Mouse (Mus musculus): ENCODE results near the gene Il10.

The Il10 gene

DNA sequence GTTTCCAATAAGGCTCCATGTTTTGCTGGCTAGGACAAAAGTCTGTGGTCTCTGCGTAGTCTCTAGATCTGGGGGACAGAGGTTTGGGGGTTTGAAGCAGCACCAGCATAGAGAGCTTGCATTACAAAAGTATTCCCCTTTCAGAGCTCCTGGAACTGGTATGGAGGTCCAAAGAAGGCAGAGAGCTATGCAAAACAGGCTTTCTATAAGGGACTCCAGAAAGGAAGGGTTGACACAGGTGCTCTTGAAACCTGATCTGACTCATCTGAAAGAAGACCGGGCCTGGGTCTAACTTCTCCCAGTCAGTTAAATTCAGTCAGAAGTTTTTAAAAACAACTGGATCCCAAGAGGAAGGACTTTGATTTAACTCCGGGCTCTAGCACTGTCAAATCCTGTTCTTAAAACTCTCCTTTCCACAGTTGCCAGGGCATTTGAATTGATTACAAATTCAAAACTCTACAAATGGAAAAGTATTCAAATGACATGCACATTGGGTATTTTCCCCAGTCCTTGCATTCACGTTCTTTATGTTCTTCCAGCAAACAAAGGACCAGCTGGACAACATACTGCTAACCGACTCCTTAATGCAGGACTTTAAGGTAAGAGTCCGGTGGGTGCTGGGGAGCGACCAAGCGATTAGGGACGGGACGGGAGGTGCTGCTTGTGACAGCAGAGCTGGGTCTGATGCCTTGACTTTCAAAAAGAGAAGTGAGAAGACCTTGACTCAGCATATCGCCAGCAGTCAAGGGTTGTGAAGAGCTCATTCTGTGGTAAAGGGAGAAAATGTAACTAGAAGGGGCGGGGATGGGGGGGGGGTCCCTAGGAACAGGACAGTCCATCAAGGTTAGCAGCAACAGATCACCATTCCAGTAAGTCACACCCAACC, 1.0 kb downstream of the Il10 start:
- WGBS = 61% methylated on average over 12 of the region's 12 CpGs

GRCm38 (mm10) chr1:131021438-131021837, 1.8 kb downstream of the Il10 start:
- WGBS = 84% methylated on average over 9 of the region's 9 CpGs

- 83% methylated on average over 11 of the region's 11 CpGs for WGBS
Observed at GRCm38 (mm10) chr1:131021900-131022590, 2.4 kb downstream of the Il10 start.

- 79% methylated on average over 5 of the region's 5 CpGs for WGBS
Observed at GRCm38 (mm10) chr1:131022591-131023249, 3.1 kb downstream of the Il10 start.

- 90% methylated on average over 4 of the region's 4 CpGs for WGBS
Observed at GRCm38 (mm10) chr1:131023250-131023858, 3.7 kb downstream of the Il10 start.

- WGBS = 82% methylated on average over 8 of the region's 8 CpGs
Observed at GRCm38 (mm10) chr1:131024900-131025842, 5.5 kb downstream of the Il10 start.

DNA sequence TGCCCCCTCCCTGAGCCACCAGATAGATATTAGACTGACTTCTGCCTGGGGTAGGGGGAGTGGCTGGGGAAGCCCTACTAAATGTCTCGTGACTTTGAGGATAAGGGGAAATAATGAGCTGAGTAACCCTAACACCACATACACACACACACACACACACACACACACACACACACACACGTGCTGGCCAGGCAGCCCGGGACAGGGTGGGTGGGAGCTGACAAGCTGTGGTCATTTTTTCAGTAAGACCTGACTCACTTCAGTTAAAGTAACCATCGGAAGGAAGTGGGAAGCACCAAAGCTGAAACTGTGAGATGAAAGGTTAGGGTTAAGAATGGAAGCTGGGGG, 6.2 kb downstream of the Il10 start:
- WGBS = 61% methylated on average over 4 of the region's 4 CpGs

- WGBS = 92% methylated on average over 3 of the region's 3 CpGs
Observed at GRCm38 (mm10) chr1:131029215-131029614, 9.6 kb downstream of the Il10 start.

DNA sequence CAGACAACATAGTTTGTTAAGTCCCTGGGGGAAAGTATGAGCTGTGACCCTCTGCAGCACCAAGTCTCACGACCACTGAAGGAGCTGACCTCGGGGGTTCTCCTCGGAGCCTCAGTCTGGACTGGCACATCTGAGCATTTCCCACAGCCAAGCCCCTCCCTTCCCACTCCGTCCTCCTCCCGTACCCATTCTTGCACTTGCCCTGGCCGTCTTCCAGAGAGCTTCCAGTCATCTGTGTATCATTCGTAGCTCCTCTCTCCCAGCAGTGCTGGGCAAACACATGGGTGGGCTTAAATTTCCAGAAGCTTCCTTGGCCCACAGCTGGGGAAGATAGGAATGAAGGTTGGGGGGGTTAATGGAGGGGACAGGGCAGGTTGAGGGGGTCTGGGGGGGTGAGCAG, 10.6 kb downstream of the Il10 start:
- WGBS = 36% methylated on average over 7 of the region's 7 CpGs

DNA sequence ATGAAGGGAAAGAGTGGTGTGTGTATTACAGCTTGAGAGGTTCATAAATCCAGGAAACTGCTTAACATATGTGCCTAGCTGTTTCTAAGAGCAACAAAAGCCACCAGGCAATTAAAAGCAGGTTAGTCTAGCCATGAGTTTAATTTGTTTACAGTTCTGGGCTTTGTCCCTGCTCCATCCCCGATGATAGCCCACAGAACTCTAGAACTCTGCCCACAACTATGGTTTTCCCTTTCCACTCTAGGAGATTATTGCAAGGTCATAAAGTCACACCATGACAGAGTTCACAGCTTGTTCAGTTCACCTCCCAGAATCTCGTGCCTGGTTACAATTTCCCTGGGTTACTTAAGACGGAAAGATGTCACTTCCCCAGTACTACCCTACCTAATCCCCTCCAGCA, 11.6 kb downstream of the Il10 start:
- 77% methylated on average over 3 of the region's 3 CpGs for WGBS

GRCm38 (mm10) chr1:131038001-131038400, 18.4 kb downstream of the Il10 start:
- 95% methylated on average over 5 of the region's 5 CpGs for WGBS

- WGBS = 89% methylated on average over 10 of the region's 10 CpGs
Observed at GRCm38 (mm10) chr1:131038415-131039017, 18.9 kb downstream of the Il10 start.

GRCm38 (mm10) chr1:131039479-131039878, 19.8 kb downstream of the Il10 start:
- WGBS = 97% methylated on average over 5 of the region's 5 CpGs

- 78% methylated on average over 2 of the region's 2 CpGs for WGBS
Observed at GRCm38 (mm10) chr1:131042263-131042662, 22.6 kb downstream of the Il10 start.

DNA sequence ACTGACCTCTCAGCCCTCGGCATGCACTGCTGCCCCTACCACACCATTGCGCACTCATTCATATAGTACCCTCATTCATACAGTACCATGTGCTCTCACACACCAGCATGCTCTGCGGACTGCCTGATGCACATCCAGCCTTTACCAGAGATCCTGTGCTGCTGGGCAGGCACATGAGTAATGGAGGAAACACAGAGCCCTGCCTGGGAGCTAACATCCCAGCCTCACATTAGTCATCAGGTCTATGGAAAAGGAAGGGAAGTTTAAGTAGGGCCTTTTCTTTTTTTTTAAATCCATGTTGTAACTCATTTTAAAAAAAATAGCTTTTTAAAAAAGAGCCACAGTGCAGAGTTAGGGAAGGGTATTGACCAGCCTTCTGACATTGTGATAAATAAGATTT, 23.1 kb downstream of the Il10 start:
- 96% methylated on average over 3 of the region's 3 CpGs for WGBS

GRCm38 (mm10) chr1:131043636-131044035, 24.0 kb downstream of the Il10 start:
- WGBS = 95% methylated on average over 4 of the region's 4 CpGs

- WGBS = 92% methylated on average over 2 of the region's 2 CpGs
Observed at GRCm38 (mm10) chr1:131045723-131046355, 26.2 kb downstream of the Il10 start.

GRCm38 (mm10) chr1:131046607-131047006, 27.0 kb downstream of the Il10 start:
- WGBS = 79% methylated on average over 10 of the region's 10 CpGs

DNA sequence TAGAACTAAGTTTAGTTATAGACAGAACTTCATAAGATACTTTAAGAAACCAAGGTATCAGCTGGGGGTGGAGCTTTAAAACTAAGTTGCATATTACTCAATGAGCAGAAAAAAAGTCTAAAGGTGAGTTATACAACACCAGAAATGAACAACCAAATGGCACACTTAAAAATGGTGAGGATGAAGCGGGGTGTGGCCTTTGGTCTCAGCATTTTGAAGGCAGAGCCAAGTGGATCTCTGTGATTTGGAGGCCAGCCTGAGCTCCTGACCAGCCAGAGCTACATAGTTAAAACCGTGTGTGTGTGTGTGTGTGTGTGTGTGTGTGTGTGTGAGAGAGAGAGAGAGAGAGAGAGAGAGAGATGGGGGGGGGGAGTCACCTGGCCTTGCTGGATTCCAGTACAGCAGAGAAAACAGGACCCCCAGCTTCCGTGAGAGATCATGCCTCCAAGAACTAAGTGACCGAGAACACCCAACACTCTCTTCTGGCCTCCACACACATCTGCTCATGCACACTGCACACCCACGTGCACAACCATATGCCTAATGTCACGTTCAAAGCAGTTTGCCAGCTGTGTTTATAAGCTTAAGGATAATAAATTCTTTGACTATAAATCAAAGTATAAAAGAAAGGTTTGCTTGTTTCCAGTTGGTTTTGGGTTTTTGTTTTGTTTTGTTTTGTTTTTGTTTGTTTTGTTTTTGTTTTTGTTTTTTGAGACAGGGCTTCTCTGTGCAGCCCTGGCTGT, 28.6 kb downstream of the Il10 start:
- WGBS = 57% methylated on average over 6 of the region's 6 CpGs
